ENCODE assay signal across 21 mouse cellular contexts in genomic region chr9:90521186-90521585, GRCm38 (mm10).
A peak's percentile ranks its signal among the peaks of the same experiment; 100 is the strongest.
DNase-seq lines count a peak whose midpoint lies in the region; ATAC-seq and TF ChIP-seq lines count a peak whose summit lies in the region.
"Had no signal": no experiment of that assay in that cellular context is flagged by ENCODE, and none has a peak within 500 bp of the region (broad histone marks: within the 10 kb centered on the region; RNA-seq: fewer than 3 reads in every experiment).

No protein-coding gene starts in this region.

- H3K4me3 ChIP-seq in embryonic facial prominence, embryonic 14.5 days (ENCODE audit: low read depth, low read length) = no peak overlapping the region
- H3K4me3 ChIP-seq in embryonic facial prominence, embryonic 10.5 days = no peak overlapping the region
- no peak overlapping the region for H3K4me3 ChIP-seq in hindbrain, embryonic 11.5 days (ENCODE audit: low read depth, low read length)
- no peak overlapping the region for H3K4me3 ChIP-seq in hindbrain, embryonic 16.5 days (ENCODE audit: low read length)
- no peak overlapping the region for H3K4me3 ChIP-seq in midbrain, embryonic 12.5 days
- no peak overlapping the region for H3K4me3 ChIP-seq in midbrain, postnatal 0 days (ENCODE audit: low read depth, low read length)
- no peak overlapping the region for H3K4me3 ChIP-seq in neural tube, embryonic 13.5 days
- no peak overlapping the region for H3K4me3 ChIP-seq in neural tube, embryonic 15.5 days (replicated peaks)
- H3K4me3 ChIP-seq: embryonic facial prominence, embryonic 13.5 days; heart, embryonic 13.5 days; hindbrain, embryonic 15.5 days had no signal

- WGBS in embryonic facial prominence, embryonic 14.5 days = 55% methylated on average over 3 of the region's 3 CpGs
- 74% methylated on average over 3 of the region's 3 CpGs for WGBS in embryonic facial prominence, embryonic 10.5 days
- 75% methylated on average over 3 of the region's 3 CpGs for WGBS in hindbrain, embryonic 11.5 days
- 35% methylated on average over 3 of the region's 3 CpGs for WGBS in hindbrain, embryonic 16.5 days
- 70% methylated on average over 3 of the region's 3 CpGs for WGBS in midbrain, embryonic 12.5 days
- WGBS in midbrain, postnatal 0 days = 54% methylated on average over 3 of the region's 3 CpGs
- 51% methylated on average over 3 of the region's 3 CpGs for WGBS in neural tube, embryonic 13.5 days
- WGBS in neural tube, embryonic 15.5 days = 35% methylated on average over 3 of the region's 3 CpGs

- no peak overlapping the region for H3K4me2 ChIP-seq in embryonic facial prominence, embryonic 14.5 days (ENCODE audit: low read depth, low read length)
- no peak overlapping the region for H3K4me2 ChIP-seq in hindbrain, embryonic 11.5 days (replicated peaks; ENCODE audit: low read depth, low read length)
- no peak overlapping the region for H3K4me2 ChIP-seq in hindbrain, embryonic 16.5 days (ENCODE audit: low read length)
- H3K4me2 ChIP-seq in midbrain, embryonic 12.5 days (replicated peaks) = no peak overlapping the region
- no peak overlapping the region for H3K4me2 ChIP-seq in midbrain, postnatal 0 days (ENCODE audit: low read depth, low read length, poor library complexity, severe bottlenecking)
- H3K4me2 ChIP-seq in neural tube, embryonic 13.5 days = no peak overlapping the region
- no peak overlapping the region for H3K4me2 ChIP-seq in neural tube, embryonic 15.5 days
- H3K4me2 ChIP-seq: embryonic facial prominence, embryonic 13.5 days; heart, embryonic 13.5 days; hindbrain, embryonic 15.5 days had no signal

- no peaks in the 10 kb centered on the region for H3K4me1 ChIP-seq in embryonic facial prominence, embryonic 14.5 days (ENCODE audit: control insufficient read depth, insufficient read depth, low read length)
- no peaks in the 10 kb centered on the region for H3K4me1 ChIP-seq in embryonic facial prominence, embryonic 10.5 days
- H3K4me1 ChIP-seq in hindbrain, embryonic 11.5 days (replicated peaks; ENCODE audit: control insufficient read depth, insufficient read depth, low read length) = no peaks in the 10 kb centered on the region
- H3K4me1 ChIP-seq in hindbrain, embryonic 16.5 days (ENCODE audit: control insufficient read depth, insufficient read depth, low read depth, low read length) = no peaks in the 10 kb centered on the region
- H3K4me1 ChIP-seq in midbrain, embryonic 12.5 days = no peaks in the 10 kb centered on the region
- H3K4me1 ChIP-seq in midbrain, postnatal 0 days (ENCODE audit: insufficient read depth, low read length) = no peaks in the 10 kb centered on the region
- H3K4me1 ChIP-seq in neural tube, embryonic 13.5 days (replicated peaks) = 0 out of 2 replicates have a peak, but pooled peaks cover 3% of the 10 kb centered on the region
- H3K4me1 ChIP-seq in neural tube, embryonic 15.5 days = no peaks in the 10 kb centered on the region
- H3K4me1 ChIP-seq: embryonic facial prominence, embryonic 13.5 days; heart, embryonic 13.5 days; hindbrain, embryonic 15.5 days had no signal

- peak; percentile 44; the same call in 1 of the 2 replicates for ATAC-seq in embryonic facial prominence, embryonic 14.5 days (ENCODE audit: low read depth)
- ATAC-seq in hindbrain, embryonic 11.5 days (ENCODE audit: low FRiP score) = 0 out of 2 replicates have a peak, but pooled peaks have one; percentile 23
- ATAC-seq in hindbrain, embryonic 16.5 days = no peak
- peak; percentile 47; the same call in 1 of the 2 replicates for ATAC-seq in midbrain, embryonic 12.5 days (ENCODE audit: low FRiP score, low read depth)
- ATAC-seq in midbrain, postnatal 0 days (ENCODE audit: low FRiP score) = no peak
- ATAC-seq in neural tube, embryonic 13.5 days (ENCODE audit: low read depth) = peak; percentile 50; the same call in 1 of the 2 replicates
- no peak for ATAC-seq in neural tube, embryonic 15.5 days (ENCODE audit: low FRiP score)
- ATAC-seq: CD4-positive, CD25-positive, alpha-beta regulatory T cell, adult 4 months had no signal

- no peaks in the 10 kb centered on the region for H3K27me3 ChIP-seq in embryonic facial prominence, embryonic 14.5 days (replicated peaks; ENCODE audit: control insufficient read depth, insufficient read depth, low read length)
- no peaks in the 10 kb centered on the region for H3K27me3 ChIP-seq in embryonic facial prominence, embryonic 10.5 days (replicated peaks; ENCODE audit: low read depth, poor library complexity, severe bottlenecking)
- no peaks in the 10 kb centered on the region for H3K27me3 ChIP-seq in hindbrain, embryonic 11.5 days (ENCODE audit: control insufficient read depth, insufficient read depth, low read length)
- H3K27me3 ChIP-seq in hindbrain, embryonic 16.5 days (replicated peaks; ENCODE audit: control insufficient read depth, insufficient read depth, low read length) = no peaks in the 10 kb centered on the region
- no peaks in the 10 kb centered on the region for H3K27me3 ChIP-seq in midbrain, embryonic 12.5 days
- no peaks in the 10 kb centered on the region for H3K27me3 ChIP-seq in midbrain, postnatal 0 days (ENCODE audit: insufficient read depth, low read length)
- no peaks in the 10 kb centered on the region for H3K27me3 ChIP-seq in neural tube, embryonic 13.5 days
- H3K27me3 ChIP-seq in neural tube, embryonic 15.5 days (replicated peaks) = no peaks in the 10 kb centered on the region
- H3K27me3 ChIP-seq: embryonic facial prominence, embryonic 13.5 days; heart, embryonic 13.5 days; hindbrain, embryonic 15.5 days had no signal

- TF ChIP-seq CTCF in midbrain, postnatal 0 days (IDR thresholded peaks at IDR 0.05) = no peak

- H3K9me3 ChIP-seq in embryonic facial prominence, embryonic 14.5 days (ENCODE audit: control insufficient read depth, low read length) = no peaks in the 10 kb centered on the region
- no peaks in the 10 kb centered on the region for H3K9me3 ChIP-seq in embryonic facial prominence, embryonic 10.5 days
- no peaks in the 10 kb centered on the region for H3K9me3 ChIP-seq in hindbrain, embryonic 11.5 days (ENCODE audit: control insufficient read depth, low read length)
- H3K9me3 ChIP-seq in hindbrain, embryonic 16.5 days (ENCODE audit: control insufficient read depth, low read length) = no peaks in the 10 kb centered on the region
- H3K9me3 ChIP-seq in midbrain, embryonic 12.5 days = no peaks in the 10 kb centered on the region
- H3K9me3 ChIP-seq in midbrain, postnatal 0 days (ENCODE audit: low read length) = no peaks in the 10 kb centered on the region
- H3K9me3 ChIP-seq in neural tube, embryonic 13.5 days = no peaks in the 10 kb centered on the region
- no peaks in the 10 kb centered on the region for H3K9me3 ChIP-seq in neural tube, embryonic 15.5 days (replicated peaks)
- H3K9me3 ChIP-seq: embryonic facial prominence, embryonic 13.5 days; G1E; heart, embryonic 13.5 days; hindbrain, embryonic 15.5 days had no signal

- no peak overlapping the region for H3K9ac ChIP-seq in embryonic facial prominence, embryonic 14.5 days (ENCODE audit: low read depth, low read length)
- no peak overlapping the region for H3K9ac ChIP-seq in hindbrain, embryonic 11.5 days (ENCODE audit: low read depth, low read length)
- no peak overlapping the region for H3K9ac ChIP-seq in hindbrain, embryonic 16.5 days (ENCODE audit: low read depth, low read length)
- no peak overlapping the region for H3K9ac ChIP-seq in midbrain, embryonic 12.5 days (replicated peaks)
- no peak overlapping the region for H3K9ac ChIP-seq in midbrain, postnatal 0 days (replicated peaks; ENCODE audit: low read length, poor library complexity, severe bottlenecking)
- H3K9ac ChIP-seq in neural tube, embryonic 13.5 days = no peak overlapping the region
- no peak overlapping the region for H3K9ac ChIP-seq in neural tube, embryonic 15.5 days (replicated peaks)
- H3K9ac ChIP-seq: embryonic facial prominence, embryonic 13.5 days; heart, embryonic 13.5 days; hindbrain, embryonic 15.5 days had no signal

- no peaks in the 10 kb centered on the region for H3K36me3 ChIP-seq in embryonic facial prominence, embryonic 14.5 days (ENCODE audit: control insufficient read depth, insufficient read depth, low read length)
- no peaks in the 10 kb centered on the region for H3K36me3 ChIP-seq in embryonic facial prominence, embryonic 10.5 days (replicated peaks)
- no peaks in the 10 kb centered on the region for H3K36me3 ChIP-seq in hindbrain, embryonic 11.5 days (ENCODE audit: control insufficient read depth, insufficient read depth, low read length)
- H3K36me3 ChIP-seq in hindbrain, embryonic 16.5 days (ENCODE audit: control insufficient read depth, insufficient read depth, low read length) = no peaks in the 10 kb centered on the region
- no peaks in the 10 kb centered on the region for H3K36me3 ChIP-seq in midbrain, embryonic 12.5 days
- no peaks in the 10 kb centered on the region for H3K36me3 ChIP-seq in midbrain, postnatal 0 days (ENCODE audit: insufficient read depth, low read length)
- no peaks in the 10 kb centered on the region for H3K36me3 ChIP-seq in neural tube, embryonic 13.5 days
- no peaks in the 10 kb centered on the region for H3K36me3 ChIP-seq in neural tube, embryonic 15.5 days
- H3K36me3 ChIP-seq: embryonic facial prominence, embryonic 13.5 days; G1E; heart, embryonic 13.5 days; hindbrain, embryonic 15.5 days had no signal

- DNase-seq in embryonic facial prominence, embryonic 14.5 days (ENCODE audit: low spot score) = no peak
- no peak for DNase-seq in embryonic facial prominence, embryonic 10.5 days (ENCODE audit: low spot score)
- peak; percentile 5 for DNase-seq in hindbrain, embryonic 11.5 days (ENCODE audit: low spot score)
- DNase-seq in midbrain, postnatal 0 days (ENCODE audit: low spot score) = no peak
- DNase-seq: adrenal gland, adult 8-10 months; B cell, adult 2 months; cerebellum, adult 11-12 months; cerebellum, adult 9-10 months; cerebellum, postnatal 25 days; gastrocnemius, postnatal 36 days; heart, adult 11 months; heart, postnatal 36 days had no signal

- no peak overlapping the region for H3K27ac ChIP-seq in embryonic facial prominence, embryonic 14.5 days (replicated peaks; ENCODE audit: low read depth, low read length)
- no peak overlapping the region for H3K27ac ChIP-seq in embryonic facial prominence, embryonic 10.5 days (replicated peaks)
- H3K27ac ChIP-seq in hindbrain, embryonic 11.5 days (ENCODE audit: low read depth, low read length) = no peak overlapping the region
- H3K27ac ChIP-seq in hindbrain, embryonic 16.5 days (ENCODE audit: low read depth, low read length) = no peak overlapping the region
- no peak overlapping the region for H3K27ac ChIP-seq in midbrain, embryonic 12.5 days (replicated peaks)
- H3K27ac ChIP-seq in midbrain, postnatal 0 days (ENCODE audit: low read depth, low read length) = no peak overlapping the region
- H3K27ac ChIP-seq in neural tube, embryonic 13.5 days (replicated peaks) = no peak overlapping the region
- H3K27ac ChIP-seq in neural tube, embryonic 15.5 days (replicated peaks) = no peak overlapping the region
- H3K27ac ChIP-seq: embryonic facial prominence, embryonic 13.5 days; heart, embryonic 13.5 days; hindbrain, embryonic 15.5 days had no signal

Comparison
In these comparisons a context has a peak if more than half of its experiments do, and no peak if none do; other contexts are left out.
1. ATAC-seq: peak in embryonic facial prominence, embryonic 14.5 days (single experiment), hindbrain, embryonic 11.5 days (single experiment), midbrain, embryonic 12.5 days (single experiment) and neural tube, embryonic 13.5 days (single experiment); none in hindbrain, embryonic 16.5 days (single experiment), midbrain, postnatal 0 days (single experiment) and neural tube, embryonic 15.5 days (single experiment).